Mouse (Mus musculus) kidney, embryonic 15.5 days (tissue): ENCODE results near the gene Flywch2. TPM values are rescaled to one million over a fixed set of nuclear protein-coding genes. Genes with fewer than 3 reads are reported as not detected.

ENCODE experiments used
- ATAC-seq: fragments of 200-750 bp; cut with Nextera tagmentation; replicated peaks from 2 replicates; pipeline ENCODE4 v1.8.0; 2017; ENCODE audit warnings: moderate TSS enrichment; ENCODE audit not compliant: low FRiP score
- H3K27ac ChIP-seq: fragments of 300-500 bp; sonication (generic); 2 replicates; pipeline ENCODE4 v1.5.1; 2015; ENCODE audit warnings: mild to moderate bottlenecking, inconsistent platforms
- H3K27me3 ChIP-seq: fragments of 300-500 bp; sonication (generic); 2 replicates; pipeline ENCODE4 v1.6.1; 2015; ENCODE audit warnings: inconsistent platforms
- H3K36me3 ChIP-seq: fragments of 300-500 bp; sonication (generic); 2 replicates; pipeline ENCODE4 v1.6.1; 2015; ENCODE audit warnings: inconsistent platforms
- H3K4me1 ChIP-seq: fragments of 300-500 bp; sonication (generic); 2 replicates; pipeline ENCODE4 v1.6.1; 2015; ENCODE audit warnings: inconsistent platforms
- H3K4me2 ChIP-seq: fragments of 300-500 bp; sonication (generic); 2 replicates; pipeline ENCODE4 v1.6.1; 2015; ENCODE audit warnings: moderate library complexity, mild to moderate bottlenecking, inconsistent platforms
- H3K4me3 ChIP-seq: fragments of 300-500 bp; sonication (generic); replicated peaks from 2 replicates; pipeline ENCODE4 v1.5.1; 2015; ENCODE audit warnings: mild to moderate bottlenecking, inconsistent platforms
- H3K9ac ChIP-seq: fragments of 300-500 bp; sonication (generic); 2 replicates; pipeline ENCODE4 v1.6.1; 2015; ENCODE audit warnings: mild to moderate bottlenecking, inconsistent platforms
- H3K9me3 ChIP-seq: fragments of 300-500 bp; sonication (generic); replicated peaks from 2 replicates; pipeline ENCODE4 v1.6.1; 2016; ENCODE audit warnings: inconsistent platforms
- WGBS: fragments of 180-500 bp; shearing (Covaris S2); methylation state at CpG from one replicate; pipeline ENCODE4 v1.1.7; 2015; ENCODE audit warnings: mixed read lengths; 5-methylcytosine and 5-hydroxymethylcytosine counted together
- polyA plus RNA-seq: library from polyadenylated mRNA; unstranded; fragments of >200 nt; fragmentation: Nextera tagmentation; extraction: Ambion mirVana; gene quantifications from 2 replicates; pipeline ENCODE4 v1.2.1, GENCODE M21; 2015

The Flywch2 gene
- polyA plus RNA-seq = 35.0 and 37.4 TPM in 2 replicates

DNA sequence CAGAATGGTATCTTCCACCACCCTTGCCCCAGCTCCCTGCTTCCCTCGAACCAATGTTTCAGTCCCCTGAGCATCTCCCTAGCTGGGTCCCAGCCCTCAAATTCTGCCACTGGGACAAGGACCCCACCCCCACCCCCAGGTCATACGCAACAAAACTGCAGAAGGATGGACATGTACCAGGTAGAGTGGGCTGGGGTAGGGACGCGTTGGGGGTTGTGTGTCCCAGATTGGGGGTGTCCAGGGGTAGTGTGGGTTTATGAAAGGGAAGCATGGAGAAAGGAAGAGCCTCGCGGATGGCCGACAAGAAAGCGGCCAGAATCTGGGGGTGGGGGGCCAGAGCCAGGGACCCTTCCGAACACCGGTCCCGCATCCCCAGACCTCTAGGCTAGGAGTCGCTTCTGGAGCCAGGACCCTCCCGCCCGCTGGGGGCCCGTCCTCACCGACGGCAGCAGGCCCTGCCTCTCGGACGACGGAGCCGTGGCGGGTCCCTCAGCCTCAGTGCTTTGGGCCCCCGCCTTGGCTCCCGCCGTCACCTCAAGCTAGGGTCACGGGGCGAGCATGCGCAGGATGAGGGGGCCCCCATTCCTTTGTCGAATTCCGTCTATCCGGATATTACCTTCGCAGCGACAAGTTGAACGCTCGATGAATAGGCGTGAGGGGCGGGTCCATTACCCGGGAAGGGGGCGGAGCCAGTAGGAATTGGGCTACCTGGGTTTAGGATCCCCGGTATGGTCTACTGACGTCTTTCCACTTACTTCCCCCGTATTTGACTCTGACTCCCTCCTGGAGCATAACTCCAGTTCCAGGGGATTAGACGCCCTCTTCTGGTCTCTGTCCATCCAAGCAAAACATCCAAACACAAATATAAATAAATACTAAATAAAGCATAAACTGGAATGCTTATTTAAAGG is at the start of gene Flywch2:
Gene Flywch2 (minus strand): TSS at position 521 of the 911 bp plus-strand sequence.
- peak; percentile 77 for ATAC-seq
- Histone ChIP-seq H3K36me3 (no peaks in the 10 kb centered on the region), H3K27me3 (no peaks in the 10 kb centered on the region), H3K9ac (peak within 1 kb of the TSS; percentile 62), H3K4me3 (peak within 1 kb of the TSS; percentile 56), H3K4me1 (peaks cover 26% of the 10 kb centered on the region), H3K27ac (peak within 1 kb of the TSS; percentile 65), H3K9me3 (no peaks in the 10 kb centered on the region), H3K4me2 (peak within 1 kb of the TSS; percentile 83)
- 2% methylated on average over 43 of the region's 43 CpGs for WGBS

DNA sequence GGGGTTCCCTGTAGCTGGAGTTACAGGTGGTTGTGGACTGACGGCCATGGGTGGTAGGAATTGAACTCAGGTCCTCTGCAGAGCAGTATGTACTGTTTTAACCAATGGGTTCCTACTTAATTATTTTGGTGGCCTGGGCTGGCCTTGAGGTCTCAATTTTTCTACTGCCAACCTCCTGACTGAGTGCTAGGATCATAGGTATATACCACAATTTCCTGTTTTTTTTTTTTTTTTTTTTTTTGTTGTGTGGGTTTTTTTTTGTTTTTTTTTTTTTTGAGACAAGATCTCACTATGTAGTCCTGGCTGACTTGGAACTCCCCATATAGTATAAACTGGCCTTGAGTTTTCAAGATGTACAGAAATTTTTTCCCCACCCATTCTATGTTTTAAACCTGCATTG is 45.3 kb upstream of the Flywch2 start:
- no peak overlapping the region for H3K4me2 ChIP-seq
- H3K27me3 ChIP-seq = peaks cover 37% of the 10 kb centered on the region
- no peak overlapping the region for H3K9ac ChIP-seq
- H3K27ac ChIP-seq = no peak overlapping the region
- WGBS = 94% methylated on average over 1 of the region's 1 CpGs
- no peak for ATAC-seq
- H3K9me3 ChIP-seq = no peaks in the 10 kb centered on the region
- H3K4me1 ChIP-seq = peaks cover 15% of the 10 kb centered on the region
- no peak overlapping the region for H3K4me3 ChIP-seq
- peaks cover 12% of the 10 kb centered on the region for H3K36me3 ChIP-seq

DNA sequence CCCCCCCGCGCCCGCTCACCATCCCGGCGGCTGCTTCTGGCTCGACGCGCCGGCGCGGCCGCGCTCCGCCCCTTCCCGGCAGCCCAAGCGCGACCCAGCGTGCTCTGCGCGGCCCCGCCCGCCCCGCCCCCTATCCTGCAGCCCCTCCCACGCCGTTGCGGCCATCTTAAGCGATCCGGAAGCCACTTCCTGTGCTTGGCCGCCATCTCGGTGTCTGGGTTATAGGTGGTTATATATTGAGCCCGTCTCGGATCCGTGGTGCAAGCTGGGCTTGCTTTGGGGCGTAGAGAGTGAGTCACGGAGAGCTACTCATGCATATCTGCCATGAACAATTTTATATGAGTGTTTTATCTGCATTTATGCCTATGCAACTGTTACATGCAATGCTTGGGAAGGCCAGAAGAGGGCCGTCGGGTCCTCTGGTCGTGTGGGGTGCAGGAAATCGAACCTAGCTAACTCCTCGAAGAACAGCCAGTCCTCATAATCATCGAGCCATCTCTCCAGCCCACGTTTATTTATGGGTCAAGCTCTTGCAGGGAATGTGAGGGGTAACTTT is 43.3 kb upstream of the Flywch2 start, which contains the start of gene Elob:
Gene Elob (minus strand): TSS at position 73 of the 556 bp plus-strand sequence.
- WGBS = under 1% methylated on average over 33 of the region's 42 CpGs
- Histone ChIP-seq H3K9me3 (no peaks in the 10 kb centered on the region), H3K4me2 (peak within 1 kb of the TSS; percentile 72), H3K9ac (peak within 1 kb of the TSS; percentile 77), H3K4me1 (peaks cover 15% of the 10 kb centered on the region), H3K4me3 (peak within 1 kb of the TSS; percentile 69), H3K36me3 (peaks cover 33% of the 10 kb centered on the region), H3K27me3 (peaks cover 34% of the 10 kb centered on the region), H3K27ac (peak within 1 kb of the TSS; percentile 97)
- ATAC-seq = peak; percentile 93

DNA sequence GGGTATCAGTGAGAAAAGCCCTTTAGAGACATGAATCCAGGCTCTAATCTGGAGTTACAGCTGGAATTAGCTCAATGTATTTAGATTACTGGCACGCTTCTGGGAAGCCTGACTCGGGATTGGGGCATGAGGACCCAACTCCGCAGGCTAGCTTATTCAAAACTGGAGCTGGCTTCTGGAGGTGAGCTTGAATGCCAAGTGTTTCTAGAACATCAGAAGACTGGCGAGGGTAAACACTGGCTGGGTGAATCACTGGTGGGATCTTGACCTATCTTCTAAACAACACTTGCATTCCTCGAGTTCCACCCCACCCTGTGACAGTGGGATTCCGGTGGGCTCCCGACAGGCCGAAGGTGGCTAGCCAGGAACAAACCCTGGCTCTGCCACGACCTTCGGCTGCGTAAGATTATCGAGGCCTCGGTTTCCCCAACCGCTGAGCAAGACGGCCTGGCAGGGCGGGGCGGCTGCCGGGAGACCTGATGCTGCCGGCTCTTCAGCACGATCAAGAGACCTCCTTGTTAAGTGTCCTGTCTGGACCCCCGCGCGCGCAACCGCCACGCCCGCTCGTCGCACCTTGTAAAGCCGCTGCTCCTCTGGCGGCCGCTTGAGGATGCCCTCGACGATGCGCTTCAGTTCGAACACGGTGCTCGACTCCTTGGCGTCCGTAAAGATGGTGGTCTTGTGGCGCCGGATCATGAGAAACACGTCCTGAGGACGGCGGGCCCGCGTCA is 42.6 kb upstream of the Flywch2 start:
- peaks cover 27% of the 10 kb centered on the region for H3K27me3 ChIP-seq
- ATAC-seq = peak; percentile 84
- H3K4me1 ChIP-seq = peaks cover 15% of the 10 kb centered on the region
- peaks cover 40% of the 10 kb centered on the region for H3K36me3 ChIP-seq
- peak overlapping the region; percentile 69 for H3K4me3 ChIP-seq
- peak overlapping the region; percentile 77 for H3K9ac ChIP-seq
- under 1% methylated on average over 47 of the region's 47 CpGs for WGBS
- peak overlapping the region; percentile 72 for H3K4me2 ChIP-seq
- no peaks in the 10 kb centered on the region for H3K9me3 ChIP-seq
- H3K27ac ChIP-seq = peak overlapping the region; percentile 97

DNA sequence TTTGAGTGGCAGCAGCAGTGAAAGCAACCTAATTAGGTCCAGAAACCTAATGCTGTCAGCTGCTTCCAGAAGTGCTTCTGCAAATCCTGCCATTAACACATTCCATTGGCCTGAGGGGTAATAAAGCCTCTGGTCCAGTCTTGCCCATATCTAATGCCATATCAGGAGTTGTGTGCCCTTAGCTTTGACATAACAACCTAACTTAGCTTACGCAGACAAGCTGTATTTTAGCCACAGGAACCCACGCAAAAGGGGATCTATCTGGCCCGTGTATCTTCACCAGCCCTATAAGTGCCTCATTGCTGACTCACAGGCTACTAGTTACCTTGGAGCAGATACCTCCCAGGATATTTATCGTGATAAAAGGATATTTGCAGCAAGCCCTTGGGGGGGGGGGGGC is 39.7 kb upstream of the Flywch2 start:
- Histone ChIP-seq H3K27ac (no peak overlapping the region), H3K9ac (no peak overlapping the region), H3K4me2 (no peak overlapping the region), H3K9me3 (no peaks in the 10 kb centered on the region), H3K36me3 (peaks cover 68% of the 10 kb centered on the region), H3K4me1 (peaks cover 19% of the 10 kb centered on the region), H3K4me3 (no peak overlapping the region), H3K27me3 (0 out of 2 replicates have a peak, but pooled peaks cover 2% of the 10 kb centered on the region)
- ATAC-seq = no peak
- WGBS = 87% methylated on average over 4 of the region's 4 CpGs

DNA sequence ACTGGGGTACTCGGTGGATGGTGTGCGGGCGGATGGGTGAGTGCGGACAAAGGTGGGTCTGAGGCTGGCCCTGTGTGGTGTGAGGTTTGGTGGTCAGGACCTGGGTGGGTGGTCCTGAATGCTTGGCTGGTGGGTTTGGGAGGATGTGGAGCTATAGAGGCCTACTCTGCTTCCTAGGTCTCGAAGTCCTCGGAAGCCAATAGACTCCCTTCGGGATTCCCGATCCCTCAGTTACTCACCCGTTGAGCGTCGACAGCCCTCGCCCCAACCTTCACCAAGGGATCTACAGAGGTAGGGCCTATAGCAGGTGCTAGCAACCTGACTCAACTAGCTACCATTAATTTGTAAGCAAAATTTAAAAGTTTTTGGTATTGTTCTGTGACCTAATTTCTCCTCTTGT is 37.7 kb upstream of the Flywch2 start:
- Histone ChIP-seq H3K4me1 (peaks cover 19% of the 10 kb centered on the region), H3K9ac (no peak overlapping the region), H3K4me2 (no peak overlapping the region), H3K9me3 (peaks cover 13% of the 10 kb centered on the region), H3K27ac (no peak overlapping the region), H3K4me3 (no peak overlapping the region), H3K36me3 (peaks cover 88% of the 10 kb centered on the region), H3K27me3 (no peaks in the 10 kb centered on the region)
- no peak for ATAC-seq
- WGBS = 91% methylated on average over 12 of the region's 12 CpGs

DNA sequence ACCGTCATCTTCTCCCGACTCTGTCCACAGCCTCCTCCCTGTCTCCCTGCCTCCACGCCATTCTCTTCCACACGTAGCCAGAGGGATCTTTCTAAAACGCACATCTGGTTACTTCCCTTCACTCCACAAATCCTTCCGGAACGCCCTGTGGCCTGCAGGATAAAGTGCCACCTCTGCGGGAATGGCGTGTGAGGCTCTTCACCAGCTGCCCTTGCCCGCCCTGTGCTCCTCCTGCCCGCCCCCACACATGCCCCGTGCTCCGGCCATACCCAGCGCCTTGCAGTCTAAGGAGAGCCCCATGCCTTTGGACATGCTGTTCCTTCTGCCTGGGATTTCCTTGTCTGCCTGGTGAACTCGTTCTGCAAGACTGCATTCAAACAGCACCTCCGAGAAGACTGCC is 37.1 kb upstream of the Flywch2 start:
- H3K4me3 ChIP-seq = no peak overlapping the region
- no peak overlapping the region for H3K27ac ChIP-seq
- H3K9ac ChIP-seq = no peak overlapping the region
- H3K9me3 ChIP-seq = peaks cover 19% of the 10 kb centered on the region
- 0 out of 2 replicates have a peak, but pooled peaks have one; percentile 33 for ATAC-seq
- peaks cover 16% of the 10 kb centered on the region for H3K4me1 ChIP-seq
- 76% methylated on average over 16 of the region's 16 CpGs for WGBS
- no peak overlapping the region for H3K4me2 ChIP-seq
- no peaks in the 10 kb centered on the region for H3K27me3 ChIP-seq
- H3K36me3 ChIP-seq = peaks cover 94% of the 10 kb centered on the region

DNA sequence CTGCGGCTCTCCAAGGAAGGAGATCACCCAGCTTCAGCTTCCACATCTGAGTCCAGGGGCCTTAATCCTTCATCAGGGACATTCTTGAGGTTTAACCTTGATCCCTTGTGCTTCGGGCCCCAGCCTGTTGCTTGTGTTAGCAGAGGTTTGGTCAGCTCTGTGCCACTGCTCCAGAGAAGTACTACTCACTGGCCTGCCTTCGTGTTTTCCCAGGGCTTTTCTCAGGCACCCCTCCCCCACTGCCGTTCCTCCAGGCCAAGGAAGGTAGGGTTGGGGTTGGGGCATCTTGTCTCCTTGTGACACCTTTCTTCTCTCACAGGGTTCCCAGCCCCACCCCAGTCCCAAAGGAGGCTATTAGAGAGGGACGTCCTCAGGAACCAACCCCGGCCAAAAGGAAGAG is 36.2 kb upstream of the Flywch2 start:
- no peak overlapping the region for H3K27ac ChIP-seq
- no peak overlapping the region for H3K4me2 ChIP-seq
- H3K9ac ChIP-seq = no peak overlapping the region
- H3K36me3 ChIP-seq = peaks cover 100% of the 10 kb centered on the region
- peaks cover 22% of the 10 kb centered on the region for H3K9me3 ChIP-seq
- no peaks in the 10 kb centered on the region for H3K27me3 ChIP-seq
- H3K4me3 ChIP-seq = no peak overlapping the region
- peaks cover 6% of the 10 kb centered on the region for H3K4me1 ChIP-seq
- WGBS = 73% methylated on average over 6 of the region's 6 CpGs
- ATAC-seq = 0 out of 2 replicates have a peak, but pooled peaks have one; percentile 24

DNA sequence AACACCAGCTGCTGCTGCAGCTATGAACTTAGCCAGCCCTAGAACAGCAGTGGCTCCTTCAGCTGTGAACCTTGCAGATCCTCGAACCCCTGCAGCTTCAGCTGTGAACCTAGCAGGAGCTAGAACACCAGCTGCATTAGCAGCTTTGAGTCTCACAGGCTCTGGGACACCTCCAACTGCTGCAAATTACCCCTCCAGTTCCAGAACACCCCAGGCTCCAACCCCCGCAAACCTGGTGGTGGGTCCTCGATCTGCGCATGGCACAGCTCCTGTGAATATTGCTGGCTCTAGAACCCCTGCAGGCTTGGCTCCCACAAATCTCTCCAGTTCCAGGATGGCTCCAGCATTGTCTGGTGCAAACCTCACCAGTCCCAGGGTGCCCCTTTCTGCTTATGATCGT is 34.9 kb upstream of the Flywch2 start:
- ATAC-seq = no peak
- H3K36me3 ChIP-seq = peaks cover 100% of the 10 kb centered on the region
- H3K27me3 ChIP-seq = no peaks in the 10 kb centered on the region
- no peak overlapping the region for H3K27ac ChIP-seq
- no peak overlapping the region for H3K4me2 ChIP-seq
- no peak overlapping the region for H3K9ac ChIP-seq
- peaks cover 22% of the 10 kb centered on the region for H3K9me3 ChIP-seq
- 91% methylated on average over 5 of the region's 5 CpGs for WGBS
- H3K4me3 ChIP-seq = no peak overlapping the region
- H3K4me1 ChIP-seq = peaks cover 4% of the 10 kb centered on the region; the same call in 1 of the 2 replicates

DNA sequence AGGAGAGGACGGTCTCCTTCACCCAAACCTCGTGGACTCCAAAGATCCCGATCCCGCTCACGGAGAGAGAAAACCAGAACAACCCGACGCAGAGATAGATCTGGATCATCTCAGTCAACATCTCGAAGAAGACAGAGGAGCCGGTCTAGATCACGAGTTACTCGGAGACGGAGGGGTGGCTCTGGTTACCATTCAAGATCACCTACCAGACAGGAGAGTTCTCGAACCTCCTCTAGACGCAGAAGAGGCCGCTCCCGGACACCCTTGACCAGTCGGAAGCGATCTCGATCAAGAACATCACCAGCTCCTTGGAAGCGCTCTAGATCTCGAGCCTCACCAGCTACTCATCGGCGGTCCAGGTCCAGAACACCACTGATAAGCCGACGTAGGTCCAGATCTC is 33.4 kb upstream of the Flywch2 start:
- Histone ChIP-seq H3K27ac (no peak overlapping the region), H3K4me1 (peaks cover 4% of the 10 kb centered on the region; the same call in 1 of the 2 replicates), H3K36me3 (peaks cover 100% of the 10 kb centered on the region), H3K4me3 (no peak overlapping the region), H3K9ac (no peak overlapping the region), H3K4me2 (no peak overlapping the region), H3K27me3 (no peaks in the 10 kb centered on the region), H3K9me3 (peaks cover 28% of the 10 kb centered on the region)
- WGBS = 97% methylated on average over 25 of the region's 25 CpGs
- no peak for ATAC-seq

DNA sequence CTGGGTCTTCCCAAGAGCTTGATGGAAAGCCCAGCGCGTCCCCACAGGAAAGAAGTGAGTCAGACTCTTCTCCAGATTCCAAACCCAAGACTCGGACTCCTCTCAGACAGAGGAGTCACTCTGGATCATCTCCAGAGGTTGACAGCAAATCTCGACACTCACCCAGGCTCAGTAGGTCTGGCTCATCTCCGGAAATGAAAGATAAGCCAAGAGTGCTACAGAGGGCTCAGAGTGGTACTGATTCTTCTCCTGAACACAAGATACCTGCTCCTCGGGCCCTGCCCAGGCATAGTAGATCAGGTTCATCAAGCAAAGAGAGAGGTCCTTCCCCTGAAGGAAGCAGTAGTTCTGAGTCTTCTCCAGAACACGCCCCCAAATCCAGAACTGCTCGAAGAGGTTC is 32.7 kb upstream of the Flywch2 start:
- no peak overlapping the region for H3K4me3 ChIP-seq
- no peak for ATAC-seq
- WGBS = 97% methylated on average over 8 of the region's 8 CpGs
- H3K4me1 ChIP-seq = peaks cover 4% of the 10 kb centered on the region; the same call in 1 of the 2 replicates
- H3K9ac ChIP-seq = no peak overlapping the region
- H3K27me3 ChIP-seq = no peaks in the 10 kb centered on the region
- no peak overlapping the region for H3K4me2 ChIP-seq
- H3K36me3 ChIP-seq = peaks cover 99% of the 10 kb centered on the region
- peaks cover 28% of the 10 kb centered on the region for H3K9me3 ChIP-seq
- no peak overlapping the region for H3K27ac ChIP-seq
